Mouse (Mus musculus): ENCODE measurements at regions not wholly inside any gene's neighbourhood (a gene's known extent, or its start where the extent isn't known, plus 50 kb on each side); places are given as distances from the start of the nearest gene placed in this dataset.

DNA sequence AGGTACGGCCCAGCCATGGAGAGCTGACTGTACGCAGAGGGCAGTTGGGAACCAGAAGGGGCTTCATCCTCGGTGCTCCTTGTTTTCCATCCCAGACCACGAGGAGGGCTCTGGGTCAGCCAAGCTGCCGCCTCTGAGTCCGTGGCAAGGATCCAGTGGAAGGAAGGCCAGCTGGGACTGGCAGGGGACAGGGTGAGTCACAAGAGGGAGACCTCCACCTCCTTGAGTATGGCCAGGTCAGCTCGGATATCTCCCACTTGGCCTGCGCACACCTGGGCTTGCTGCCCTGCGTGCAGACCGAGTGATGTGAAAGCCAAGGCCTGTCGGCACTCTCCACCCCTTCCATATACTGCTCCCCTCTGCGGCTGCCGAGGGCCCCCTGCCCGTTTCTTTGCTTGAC, 270.9 kb upstream of the Rtl1 start:
- 89% methylated on average over 14 of the region's 14 CpGs for WGBS
- Histone ChIP-seq H3K27me3 (ENCODE audit: control insufficient read depth, insufficient read depth, low read length) (no peaks in the 10 kb centered on the region), H3K4me2 (replicated peaks; ENCODE audit: low read depth, low read length) (no peak overlapping the region), H3K27ac (ENCODE audit: low read length) (no peak overlapping the region), H3K36me3 (ENCODE audit: control insufficient read depth, insufficient read depth, low read length) (no peaks in the 10 kb centered on the region), H3K4me3 (ENCODE audit: low read depth, low read length) (no peak overlapping the region), H3K9ac (replicated peaks; ENCODE audit: low read depth, low read length) (no peak overlapping the region), H3K4me1 (ENCODE audit: control insufficient read depth, insufficient read depth, low read length) (no peaks in the 10 kb centered on the region), H3K9me3 (ENCODE audit: control insufficient read depth, low read depth, low read length) (no peaks in the 10 kb centered on the region)
- no peak for ATAC-seq (ENCODE audit: insufficient number of reproducible peaks, insufficient read depth, low FRiP score, low read depth)

- no peaks in the 10 kb centered on the region for H3K36me3 ChIP-seq (ENCODE audit: control insufficient read depth, insufficient read depth, low read length)
- no peak overlapping the region for H3K9ac ChIP-seq (replicated peaks; ENCODE audit: low read depth, low read length)
- no peaks in the 10 kb centered on the region for H3K27me3 ChIP-seq (ENCODE audit: control insufficient read depth, insufficient read depth, low read length)
- H3K27ac ChIP-seq (ENCODE audit: low read length), result no peak overlapping the region
- H3K9me3 ChIP-seq (ENCODE audit: control insufficient read depth, low read depth, low read length), result no peaks in the 10 kb centered on the region
- no peak overlapping the region for H3K4me3 ChIP-seq (ENCODE audit: low read depth, low read length)
- no peaks in the 10 kb centered on the region for H3K4me1 ChIP-seq (ENCODE audit: control insufficient read depth, insufficient read depth, low read length)
- no peak for ATAC-seq (ENCODE audit: insufficient number of reproducible peaks, insufficient read depth, low FRiP score, low read depth)
- no peak overlapping the region for H3K4me2 ChIP-seq (replicated peaks; ENCODE audit: low read depth, low read length)
- WGBS, result 76% methylated on average over 7 of the region's 7 CpGs
These were observed 274.3 kb upstream of the Rtl1 start for GRCm38 (mm10) chr12:109874466-109874865.

GRCm38 (mm10) chr12:109881108-109881507, 281.0 kb upstream of the Rtl1 start:
- Histone ChIP-seq H3K27ac (ENCODE audit: low read length) (no peak overlapping the region), H3K9me3 (ENCODE audit: control insufficient read depth, low read depth, low read length) (no peaks in the 10 kb centered on the region), H3K9ac (replicated peaks; ENCODE audit: low read depth, low read length) (no peak overlapping the region), H3K4me2 (replicated peaks; ENCODE audit: low read depth, low read length) (no peak overlapping the region), H3K4me3 (ENCODE audit: low read depth, low read length) (no peak overlapping the region), H3K36me3 (ENCODE audit: control insufficient read depth, insufficient read depth, low read length) (no peaks in the 10 kb centered on the region), H3K27me3 (ENCODE audit: control insufficient read depth, insufficient read depth, low read length) (no peaks in the 10 kb centered on the region), H3K4me1 (ENCODE audit: control insufficient read depth, insufficient read depth, low read length) (no peaks in the 10 kb centered on the region)
- no peak for ATAC-seq (ENCODE audit: insufficient number of reproducible peaks, insufficient read depth, low FRiP score, low read depth)
- WGBS, result 71% methylated on average over 3 of the region's 3 CpGs

- Histone ChIP-seq H3K4me1 (ENCODE audit: control insufficient read depth, insufficient read depth, low read length) (no peaks in the 10 kb centered on the region), H3K9ac (replicated peaks; ENCODE audit: low read depth, low read length) (no peak overlapping the region), H3K9me3 (ENCODE audit: control insufficient read depth, low read depth, low read length) (no peaks in the 10 kb centered on the region), H3K4me2 (replicated peaks; ENCODE audit: low read depth, low read length) (no peak overlapping the region), H3K36me3 (ENCODE audit: control insufficient read depth, insufficient read depth, low read length) (no peaks in the 10 kb centered on the region), H3K4me3 (ENCODE audit: low read depth, low read length) (no peak overlapping the region), H3K27ac (ENCODE audit: low read length) (no peak overlapping the region), H3K27me3 (ENCODE audit: control insufficient read depth, insufficient read depth, low read length) (no peaks in the 10 kb centered on the region)
- 81% methylated on average over 2 of the region's 2 CpGs for WGBS
- ATAC-seq (ENCODE audit: insufficient number of reproducible peaks, insufficient read depth, low FRiP score, low read depth), result no peak
These were observed 291.1 kb upstream of the Rtl1 start for GRCm38 (mm10) chr12:109891206-109891605.

GRCm38 (mm10) chr12:109892834-109893233, 292.7 kb upstream of the Rtl1 start:
- H3K9ac ChIP-seq (replicated peaks; ENCODE audit: low read depth, low read length), result no peak overlapping the region
- H3K9me3 ChIP-seq (ENCODE audit: control insufficient read depth, low read depth, low read length), result no peaks in the 10 kb centered on the region
- no peaks in the 10 kb centered on the region for H3K36me3 ChIP-seq (ENCODE audit: control insufficient read depth, insufficient read depth, low read length)
- H3K27me3 ChIP-seq (ENCODE audit: control insufficient read depth, insufficient read depth, low read length), result no peaks in the 10 kb centered on the region
- ATAC-seq (ENCODE audit: insufficient number of reproducible peaks, insufficient read depth, low FRiP score, low read depth), result no peak
- no peak overlapping the region for H3K4me3 ChIP-seq (ENCODE audit: low read depth, low read length)
- H3K4me2 ChIP-seq (replicated peaks; ENCODE audit: low read depth, low read length), result no peak overlapping the region
- no peaks in the 10 kb centered on the region for H3K4me1 ChIP-seq (ENCODE audit: control insufficient read depth, insufficient read depth, low read length)
- no peak overlapping the region for H3K27ac ChIP-seq (ENCODE audit: low read length)

- no peak for ATAC-seq (ENCODE audit: insufficient number of reproducible peaks, insufficient read depth, low FRiP score, low read depth)
- no peaks in the 10 kb centered on the region for H3K36me3 ChIP-seq (ENCODE audit: control insufficient read depth, insufficient read depth, low read length)
- no peak overlapping the region for H3K4me2 ChIP-seq (replicated peaks; ENCODE audit: low read depth, low read length)
- H3K9me3 ChIP-seq (ENCODE audit: control insufficient read depth, low read depth, low read length), result no peaks in the 10 kb centered on the region
- H3K27me3 ChIP-seq (ENCODE audit: control insufficient read depth, insufficient read depth, low read length), result no peaks in the 10 kb centered on the region
- H3K9ac ChIP-seq (replicated peaks; ENCODE audit: low read depth, low read length), result no peak overlapping the region
- no peak overlapping the region for H3K27ac ChIP-seq (ENCODE audit: low read length)
- no peaks in the 10 kb centered on the region for H3K4me1 ChIP-seq (ENCODE audit: control insufficient read depth, insufficient read depth, low read length)
- no peak overlapping the region for H3K4me3 ChIP-seq (ENCODE audit: low read depth, low read length)
- WGBS, result 70% methylated on average over 4 of the region's 4 CpGs
These were observed 293.5 kb upstream of the Rtl1 start for GRCm38 (mm10) chr12:109893657-109894056.

DNA sequence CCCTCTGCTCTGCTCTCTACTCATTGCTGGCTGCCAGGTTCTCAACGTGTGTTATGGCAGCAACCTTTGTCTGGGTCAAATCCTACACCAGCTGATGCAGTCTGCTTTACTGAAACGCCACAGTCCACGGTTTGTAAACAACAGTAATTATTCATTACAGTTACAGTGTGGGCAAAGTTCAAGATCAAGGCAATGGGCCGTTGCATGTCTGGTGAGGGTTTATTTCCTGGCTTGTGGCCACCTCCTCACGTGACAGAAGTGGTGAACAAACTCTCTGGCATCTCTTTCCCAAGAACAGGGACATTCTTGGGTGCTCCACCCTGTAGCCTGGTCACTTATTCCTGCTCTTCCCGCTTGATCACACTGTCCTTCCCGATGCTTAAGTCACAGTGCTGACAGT, 295.3 kb upstream of the Rtl1 start:
- 61% methylated on average over 7 of the region's 7 CpGs for WGBS
- ATAC-seq (ENCODE audit: insufficient number of reproducible peaks, insufficient read depth, low FRiP score, low read depth), result no peak

DNA sequence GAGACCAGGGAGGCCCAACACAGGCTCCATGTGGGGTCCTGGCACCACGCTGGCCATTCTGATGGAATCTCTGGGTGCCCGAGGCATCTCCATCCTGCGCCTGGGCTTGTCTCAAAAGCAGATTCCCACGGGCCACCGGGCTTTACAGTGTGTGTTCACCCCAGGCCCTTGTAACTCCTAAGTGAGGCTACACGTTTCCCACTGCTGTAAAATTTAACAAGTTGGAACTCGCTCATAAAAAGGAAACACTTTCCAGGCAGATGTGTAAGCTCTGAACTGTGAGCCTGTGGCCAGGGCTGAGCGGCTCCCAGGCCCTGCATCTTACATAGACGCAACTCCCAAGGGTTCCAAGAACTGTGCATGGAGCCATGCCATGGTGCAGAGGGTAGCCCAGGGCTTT, 296.3 kb upstream of the Rtl1 start:
- Histone ChIP-seq H3K4me2 (replicated peaks; ENCODE audit: low read depth, low read length) (no peak overlapping the region), H3K4me1 (ENCODE audit: control insufficient read depth, insufficient read depth, low read length) (no peaks in the 10 kb centered on the region), H3K4me3 (ENCODE audit: low read depth, low read length) (no peak overlapping the region), H3K36me3 (ENCODE audit: control insufficient read depth, insufficient read depth, low read length) (no peaks in the 10 kb centered on the region), H3K9ac (replicated peaks; ENCODE audit: low read depth, low read length) (no peak overlapping the region), H3K9me3 (ENCODE audit: control insufficient read depth, low read depth, low read length) (no peaks in the 10 kb centered on the region; the same call in 1 of the 2 replicates), H3K27me3 (ENCODE audit: control insufficient read depth, insufficient read depth, low read length) (no peaks in the 10 kb centered on the region), H3K27ac (ENCODE audit: low read length) (no peak overlapping the region)
- WGBS, result 84% methylated on average over 9 of the region's 9 CpGs
- ATAC-seq (ENCODE audit: insufficient number of reproducible peaks, insufficient read depth, low FRiP score, low read depth), result no peak

More for the DNA sequence above, 295.3 kb upstream of the Rtl1 start:
- Histone ChIP-seq H3K4me1 (ENCODE audit: control insufficient read depth, insufficient read depth, low read length) (no peaks in the 10 kb centered on the region), H3K4me3 (ENCODE audit: low read depth, low read length) (no peak overlapping the region), H3K36me3 (ENCODE audit: control insufficient read depth, insufficient read depth, low read length) (no peaks in the 10 kb centered on the region), H3K9ac (replicated peaks; ENCODE audit: low read depth, low read length) (no peak overlapping the region), H3K4me2 (replicated peaks; ENCODE audit: low read depth, low read length) (no peak overlapping the region), H3K9me3 (ENCODE audit: control insufficient read depth, low read depth, low read length) (no peaks in the 10 kb centered on the region), H3K27me3 (ENCODE audit: control insufficient read depth, insufficient read depth, low read length) (no peaks in the 10 kb centered on the region), H3K27ac (ENCODE audit: low read length) (no peak overlapping the region)

- Histone ChIP-seq H3K27ac (ENCODE audit: low read length) (no peak overlapping the region), H3K9me3 (ENCODE audit: control insufficient read depth, low read depth, low read length) (no peaks in the 10 kb centered on the region; the same call in 1 of the 2 replicates), H3K27me3 (ENCODE audit: control insufficient read depth, insufficient read depth, low read length) (no peaks in the 10 kb centered on the region), H3K4me3 (ENCODE audit: low read depth, low read length) (no peak overlapping the region), H3K9ac (replicated peaks; ENCODE audit: low read depth, low read length) (no peak overlapping the region), H3K4me2 (replicated peaks; ENCODE audit: low read depth, low read length) (no peak overlapping the region), H3K36me3 (ENCODE audit: control insufficient read depth, insufficient read depth, low read length) (no peaks in the 10 kb centered on the region), H3K4me1 (ENCODE audit: control insufficient read depth, insufficient read depth, low read length) (no peaks in the 10 kb centered on the region)
- no peak for ATAC-seq (ENCODE audit: insufficient number of reproducible peaks, insufficient read depth, low FRiP score, low read depth)
- WGBS, result 82% methylated on average over 10 of the region's 10 CpGs
These were observed 296.8 kb upstream of the Rtl1 start for GRCm38 (mm10) chr12:109896906-109897305.

All from stomach, embryonic 14.5 days (tissue).